Mouse (Mus musculus) embryonic fibroblast, embryonic 13.5 days (primary cell): ENCODE data around the gene Nr6a1.

Source experiments
- CTCF ChIP-seq: IDR thresholded peaks from 2 replicates; pipeline ENCODE4 v1.5.1; 2011; ENCODE audit warnings: mild to moderate bottlenecking, control low read depth, low read length, moderate library complexity, borderline replicate concordance; ENCODE audit not compliant: insufficient read depth
- POLR2A ChIP-seq: IDR thresholded peaks from 2 replicates; pipeline ENCODE4 v1.6.1; 2011; ENCODE audit warnings: low read depth, mild to moderate bottlenecking, control low read depth, low read length, moderate library complexity

DNA sequence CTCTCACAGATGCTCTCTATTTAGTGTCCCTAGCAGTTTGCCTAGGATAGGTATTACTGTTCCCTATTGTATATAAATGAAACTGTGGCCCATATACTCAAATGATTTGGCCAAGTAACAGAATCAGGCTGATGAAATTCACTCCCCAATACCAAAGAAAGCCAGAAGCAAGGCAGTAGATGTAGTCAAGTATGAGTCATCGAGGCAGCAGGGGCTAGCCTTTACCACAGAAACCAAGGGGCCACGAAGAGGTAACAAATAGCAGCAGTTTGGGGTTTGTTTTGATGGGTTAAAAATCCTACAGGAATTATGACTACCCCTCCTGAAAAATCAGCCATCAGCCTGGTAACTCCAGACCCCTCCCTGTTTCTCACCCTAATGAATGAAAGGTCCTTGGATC is 147.5 kb downstream of the Nr6a1 start:
- no peak for TF ChIP-seq CTCF
- TF ChIP-seq POLR2A, result no peak
